Mouse (Mus musculus): Measurements from ENCODE around the gene Fam90a1a. TPM values are rescaled to one million over a fixed set of nuclear protein-coding genes. Genes with fewer than 3 reads are reported as not detected.

The Fam90a1a gene
- polyA plus RNA-seq, 1 experiment = not detected

DNA sequence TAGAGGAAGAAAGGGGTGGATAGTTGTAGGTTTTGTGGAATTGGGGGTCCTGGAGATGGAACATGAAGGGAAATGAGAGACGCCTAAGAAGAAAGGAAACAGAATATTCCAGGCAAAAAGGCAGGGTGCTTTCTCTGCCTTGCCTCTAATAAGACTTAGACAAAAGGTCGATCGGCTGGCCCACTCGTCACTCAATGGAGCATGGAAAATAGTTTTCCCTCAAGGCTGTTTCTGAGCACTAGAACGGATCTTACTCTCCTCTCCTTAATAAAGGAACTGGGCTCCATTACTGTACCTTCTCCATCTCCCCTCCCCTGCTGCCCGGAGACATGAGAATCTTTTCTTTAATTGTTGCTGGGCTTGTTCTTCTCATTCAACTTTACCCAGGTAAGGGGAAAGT, 12.1 kb upstream of the Fam90a1a start, which contains the start of gene Defb13:
TSS of gene Defb13 (plus strand) at position 301 of the 400 bp plus-strand sequence.
- TF ChIP-seq MAX (IDR thresholded peaks at IDR 0.05; ENCODE audit: low read depth) (no peak), E2F4 (IDR thresholded peaks at IDR 0.05; ENCODE audit: insufficient read depth) (no peak), MYOG (IDR thresholded peaks at IDR 0.05; ENCODE audit: control insufficient read depth in 1 of 3, insufficient read depth in 1 of 3, insufficient read length in 2 of 3, low read depth in 2 of 3) (no peak), TCF3 (IDR thresholded peaks at IDR 0.05; ENCODE audit: insufficient read length, low read depth) (no peak), CEBPB (IDR thresholded peaks at IDR 0.05; ENCODE audit: insufficient read depth, poor library complexity, severe bottlenecking) (no peak)
- H3K79me2 ChIP-seq (ENCODE audit: control insufficient read depth, insufficient read depth) = no peaks in the 10 kb centered on the region
- no peak within 1 kb of the TSS for H3K4me3 ChIP-seq
- no peaks in the 10 kb centered on the region for H3K36me3 ChIP-seq (ENCODE audit: control insufficient read depth, insufficient read depth)
- no peak within 1 kb of the TSS for H3K4me2 ChIP-seq (ENCODE audit: low read depth)
- no peaks in the 10 kb centered on the region for H3K27me3 ChIP-seq (ENCODE audit: control insufficient read depth, insufficient read depth, insufficient read length)
- H3ac ChIP-seq (ENCODE audit: control insufficient read depth, insufficient read length) = no peak within 1 kb of the TSS

DNA sequence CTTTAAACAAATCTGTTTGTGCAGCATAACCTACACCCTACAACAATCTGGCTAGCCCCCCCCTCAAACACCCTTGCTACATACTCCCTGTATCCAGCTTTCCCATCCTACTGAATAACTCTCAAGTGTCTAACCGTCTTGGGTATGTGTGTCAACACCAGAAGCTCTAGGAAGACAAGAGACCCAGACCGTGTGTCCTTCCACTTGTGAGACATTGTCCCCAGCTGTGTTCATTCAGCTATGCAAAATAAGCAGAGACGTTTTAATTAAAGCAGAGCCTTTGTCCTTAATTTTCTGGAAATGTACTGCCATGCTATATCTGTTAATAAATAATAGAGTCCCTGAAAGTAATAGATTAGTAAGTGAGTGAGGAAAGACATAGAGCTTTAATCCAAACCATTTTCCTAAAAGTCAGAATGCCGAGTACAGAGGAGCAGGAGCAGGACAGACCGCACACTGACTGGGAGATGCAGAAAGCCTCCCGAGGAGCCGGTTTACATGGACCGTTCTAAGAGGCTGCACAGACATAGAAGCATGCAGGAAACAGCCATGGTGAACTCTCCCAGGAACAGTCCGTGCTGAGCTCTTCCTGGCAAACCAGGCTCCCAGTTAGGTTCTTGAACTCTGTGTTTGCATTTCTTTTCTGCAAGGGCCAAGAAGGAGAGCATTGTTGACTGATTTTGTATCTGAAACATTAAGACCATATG, 11.1 kb upstream of the Fam90a1a start:
- H3K79me2 ChIP-seq (ENCODE audit: control insufficient read depth, insufficient read depth) = no peaks in the 10 kb centered on the region

DNA sequence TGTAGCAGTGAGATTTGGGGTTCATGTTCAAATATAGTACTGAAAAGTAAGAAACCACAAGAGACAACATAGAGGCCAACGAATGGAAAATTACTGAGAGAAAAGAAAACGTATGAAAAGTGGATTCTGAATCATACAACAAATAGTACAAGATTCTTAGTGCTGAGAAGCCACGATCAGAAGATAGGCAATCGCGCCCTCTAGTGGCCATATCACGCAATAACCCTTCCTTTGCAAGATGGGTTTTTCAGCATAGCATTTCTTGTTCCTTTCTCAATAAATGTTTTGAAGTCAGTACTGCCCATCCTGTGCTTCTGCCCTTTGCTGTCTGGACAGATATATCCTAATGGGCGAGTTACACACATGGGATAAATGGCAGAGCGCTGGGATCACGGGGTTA, 3.2 kb upstream of the Fam90a1a start:
- TF ChIP-seq CEBPB (IDR thresholded peaks at IDR 0.05; ENCODE audit: insufficient read depth, poor library complexity, severe bottlenecking) (no peak), SRF (IDR thresholded peaks at IDR 0.05; ENCODE audit: control insufficient read depth, insufficient read length, low read depth) (no peak), REST (IDR thresholded peaks at IDR 0.05; ENCODE audit: insufficient read depth, insufficient read length) (no peak), POLR2A (IDR thresholded peaks at IDR 0.05; ENCODE audit: insufficient read length, low read depth) (no peak)
- H3K4me3 ChIP-seq = no peak overlapping the region

More for the DNA sequence above, 11.1 kb upstream of the Fam90a1a start:
- no peak overlapping the region for H3ac ChIP-seq (ENCODE audit: control insufficient read depth, insufficient read length)
- no peaks in the 10 kb centered on the region for H3K36me3 ChIP-seq (ENCODE audit: control insufficient read depth, insufficient read depth)
- no peaks in the 10 kb centered on the region for H3K27me3 ChIP-seq (ENCODE audit: control insufficient read depth, insufficient read depth, insufficient read length)
- no peak overlapping the region for H3K4me2 ChIP-seq (ENCODE audit: low read depth)
- TF ChIP-seq USF1 (IDR thresholded peaks at IDR 0.05; ENCODE audit: low read depth) (no peak), POLR2A (IDR thresholded peaks at IDR 0.05; ENCODE audit: insufficient read length, low read depth) (no peak), MAX (IDR thresholded peaks at IDR 0.05; ENCODE audit: low read depth) (no peak), REST (IDR thresholded peaks at IDR 0.05; ENCODE audit: insufficient read depth, insufficient read length) (no peak), CEBPB (IDR thresholded peaks at IDR 0.05; ENCODE audit: insufficient read depth, poor library complexity, severe bottlenecking) (no peak)
- no peak overlapping the region for H3K4me3 ChIP-seq

GRCm38 (mm10) chr8:21956336-21956735, 2.2 kb upstream of the Fam90a1a start:
- Histone ChIP-seq H3K4me2 (ENCODE audit: low read depth) (no peak overlapping the region), H3K36me3 (ENCODE audit: control insufficient read depth, insufficient read depth) (no peaks in the 10 kb centered on the region), H3K4me3 (no peak overlapping the region), H3K79me2 (ENCODE audit: control insufficient read depth, insufficient read depth) (no peaks in the 10 kb centered on the region), H3ac (ENCODE audit: control insufficient read depth, insufficient read length) (no peak overlapping the region), H3K27me3 (ENCODE audit: control insufficient read depth, insufficient read depth, insufficient read length) (no peaks in the 10 kb centered on the region)
- no peak for TF ChIP-seq USF1 (IDR thresholded peaks at IDR 0.05; ENCODE audit: low read depth)
- TF ChIP-seq TCF3 (IDR thresholded peaks at IDR 0.05; ENCODE audit: insufficient read length, low read depth) = no peak
- no peak for TF ChIP-seq CEBPB (IDR thresholded peaks at IDR 0.05; ENCODE audit: insufficient read depth, poor library complexity, severe bottlenecking)
- TF ChIP-seq MYOD1 (IDR thresholded peaks at IDR 0.05; ENCODE audit: control insufficient read depth in 1 of 3, insufficient read length in 2 of 3, low read depth in 2 of 3) = no peak
- TF ChIP-seq POLR2AphosphoS2 (IDR thresholded peaks at IDR 0.05; ENCODE audit: insufficient read length, low read depth) = no peak
- TF ChIP-seq SRF (IDR thresholded peaks at IDR 0.05; ENCODE audit: control insufficient read depth, insufficient read length, low read depth) = no peak
- no peak for TF ChIP-seq E2F4 (IDR thresholded peaks at IDR 0.05; ENCODE audit: insufficient read depth)
- no peak for TF ChIP-seq POLR2A (IDR thresholded peaks at IDR 0.05; ENCODE audit: insufficient read length, low read depth)
- no peak for TF ChIP-seq TCF12 (IDR thresholded peaks at IDR 0.05; ENCODE audit: insufficient read depth, poor library complexity, severe bottlenecking)
- no peak for TF ChIP-seq MYOG (IDR thresholded peaks at IDR 0.05; ENCODE audit: control insufficient read depth in 1 of 3, insufficient read depth in 1 of 3, insufficient read length in 2 of 3, low read depth in 2 of 3)
- no peak for TF ChIP-seq MAX (IDR thresholded peaks at IDR 0.05; ENCODE audit: low read depth)
- no peak for TF ChIP-seq REST (IDR thresholded peaks at IDR 0.05; ENCODE audit: insufficient read depth, insufficient read length)

More for the DNA sequence above, 3.2 kb upstream of the Fam90a1a start:
- Histone ChIP-seq H3K36me3 (ENCODE audit: control insufficient read depth, insufficient read depth) (no peaks in the 10 kb centered on the region), H3K79me2 (ENCODE audit: control insufficient read depth, insufficient read depth) (no peaks in the 10 kb centered on the region), H3K27me3 (ENCODE audit: control insufficient read depth, insufficient read depth, insufficient read length) (no peaks in the 10 kb centered on the region), H3K4me2 (ENCODE audit: low read depth) (no peak overlapping the region), H3ac (ENCODE audit: control insufficient read depth, insufficient read length) (no peak overlapping the region)

DNA sequence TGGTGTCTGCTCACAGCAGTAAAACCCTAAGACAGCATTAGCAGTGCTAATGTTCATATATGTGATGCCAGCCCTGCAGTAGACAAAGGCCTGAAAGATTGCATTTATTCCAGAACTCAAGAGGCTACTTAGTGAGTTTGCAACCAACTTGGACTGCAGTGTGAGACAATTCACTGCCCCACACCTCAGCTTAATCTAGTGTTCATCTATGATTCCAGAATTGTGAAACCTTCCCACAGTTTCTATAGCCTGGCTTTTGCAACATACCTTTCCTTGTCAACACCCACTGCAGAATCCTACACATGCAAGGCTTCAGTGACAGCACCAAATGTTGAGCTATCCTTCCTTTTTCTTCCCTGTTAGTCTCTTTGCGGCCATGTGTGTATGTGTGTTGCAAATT, 8.1 kb downstream of the Fam90a1a start:
- Histone ChIP-seq H3ac (ENCODE audit: control insufficient read depth, insufficient read length) (no peak overlapping the region), H3K27me3 (ENCODE audit: control insufficient read depth, insufficient read depth, insufficient read length) (no peaks in the 10 kb centered on the region), H3K36me3 (ENCODE audit: control insufficient read depth, insufficient read depth) (no peaks in the 10 kb centered on the region), H3K4me2 (ENCODE audit: low read depth) (no peak overlapping the region), H3K79me2 (ENCODE audit: control insufficient read depth, insufficient read depth) (no peaks in the 10 kb centered on the region), H3K4me3 (no peak overlapping the region)
- TF ChIP-seq MYOG (IDR thresholded peaks at IDR 0.05; ENCODE audit: control insufficient read depth in 1 of 3, insufficient read depth in 1 of 3, insufficient read length in 2 of 3, low read depth in 2 of 3) (no peak), REST (IDR thresholded peaks at IDR 0.05; ENCODE audit: insufficient read depth, insufficient read length) (no peak), MAX (IDR thresholded peaks at IDR 0.05; ENCODE audit: low read depth) (no peak)
